ENCODE assay signal across 11 mouse cellular contexts in genomic region chr17:4770052-4770451, GRCm38 (mm10).
DNase-seq lines count a peak whose midpoint lies in the region; ATAC-seq and TF ChIP-seq lines count a peak whose summit lies in the region.
"Had no signal": no experiment of that assay in that cellular context is flagged by ENCODE, and none has a peak within 500 bp of the region (broad histone marks: within the 10 kb centered on the region; RNA-seq: fewer than 3 reads in every experiment).

No protein-coding gene starts in this region.

- peak; percentile 19 to 24 for DNase-seq in cerebellum, postnatal 14 days
- no peak for DNase-seq in cerebellum, adult 9-11 months
- DNase-seq in kidney, postnatal 10 days: peak; percentile 28
- no peak for DNase-seq in kidney, adult 11 months
- DNase-seq in midbrain, postnatal 0 days (ENCODE audit: low spot score): peak; percentile 17
- DNase-seq in urinary bladder, postnatal 25 days (ENCODE audit: low spot score): no peak
- DNase-seq: gastrocnemius, postnatal 36 days; kidney, adult 18-20 months; thymus, adult 18-20 months had no signal

- no peak overlapping the region for H3K9ac ChIP-seq in midbrain, postnatal 0 days (replicated peaks; ENCODE audit: low read length, poor library complexity, severe bottlenecking)
- no peak overlapping the region for H3K9ac ChIP-seq in midbrain, embryonic 13.5 days (replicated peaks)
- H3K9ac ChIP-seq in stomach, embryonic 16.5 days (ENCODE audit: low read length): no peak overlapping the region

- H3K4me1 ChIP-seq in midbrain, postnatal 0 days (ENCODE audit: insufficient read depth, low read length): no peaks in the 10 kb centered on the region
- H3K4me1 ChIP-seq in midbrain, embryonic 13.5 days (replicated peaks): peaks cover 15% of the 10 kb centered on the region
- no peaks in the 10 kb centered on the region for H3K4me1 ChIP-seq in stomach, embryonic 16.5 days (ENCODE audit: control insufficient read depth, insufficient read depth, low read length)

- no peak overlapping the region for H3K4me2 ChIP-seq in midbrain, postnatal 0 days (ENCODE audit: low read depth, low read length, poor library complexity, severe bottlenecking)
- no peak overlapping the region for H3K4me2 ChIP-seq in midbrain, embryonic 13.5 days (replicated peaks)
- no peak overlapping the region for H3K4me2 ChIP-seq in stomach, embryonic 16.5 days (ENCODE audit: low read depth, low read length)

- no peak for ATAC-seq in midbrain, postnatal 0 days (ENCODE audit: low FRiP score)
- ATAC-seq in midbrain, embryonic 13.5 days: no peak
- no peak for ATAC-seq in stomach, embryonic 16.5 days (ENCODE audit: insufficient read depth, low FRiP score)

- no peaks in the 10 kb centered on the region for H3K27me3 ChIP-seq in midbrain, postnatal 0 days (ENCODE audit: insufficient read depth, low read length)
- H3K27me3 ChIP-seq in midbrain, embryonic 13.5 days: peaks cover 15% of the 10 kb centered on the region
- H3K27me3 ChIP-seq in stomach, embryonic 16.5 days (ENCODE audit: control insufficient read depth, insufficient read depth, low read length): no peaks in the 10 kb centered on the region

- H3K4me3 ChIP-seq in midbrain, postnatal 0 days (ENCODE audit: low read depth, low read length): no peak overlapping the region
- no peak overlapping the region for H3K4me3 ChIP-seq in midbrain, embryonic 13.5 days (replicated peaks)
- H3K4me3 ChIP-seq in stomach, embryonic 16.5 days (replicated peaks; ENCODE audit: low read length): no peak overlapping the region

- no peaks in the 10 kb centered on the region for H3K9me3 ChIP-seq in midbrain, postnatal 0 days (ENCODE audit: low read length)
- H3K9me3 ChIP-seq in midbrain, embryonic 13.5 days: no peaks in the 10 kb centered on the region
- H3K9me3 ChIP-seq in stomach, embryonic 16.5 days (replicated peaks; ENCODE audit: control insufficient read depth, low read length): no peaks in the 10 kb centered on the region

- TF ChIP-seq CTCF in midbrain, postnatal 0 days (IDR thresholded peaks at IDR 0.05): peak; percentile 61

- 86% methylated on average over 3 of the region's 3 CpGs for WGBS in midbrain, postnatal 0 days
- WGBS in midbrain, embryonic 13.5 days: 82% methylated on average over 3 of the region's 3 CpGs
- WGBS in stomach, embryonic 16.5 days: 79% methylated on average over 3 of the region's 3 CpGs

- H3K27ac ChIP-seq in midbrain, postnatal 0 days (ENCODE audit: low read depth, low read length): no peak overlapping the region
- no peak overlapping the region for H3K27ac ChIP-seq in midbrain, embryonic 13.5 days
- 0 out of 2 replicates have a peak overlapping the region, but pooled peaks have one; percentile 2 for H3K27ac ChIP-seq in stomach, embryonic 16.5 days (ENCODE audit: low read length)

- H3K36me3 ChIP-seq in midbrain, postnatal 0 days (ENCODE audit: insufficient read depth, low read length): no peaks in the 10 kb centered on the region
- no peaks in the 10 kb centered on the region for H3K36me3 ChIP-seq in midbrain, embryonic 13.5 days
- H3K36me3 ChIP-seq in stomach, embryonic 16.5 days (ENCODE audit: control insufficient read depth, insufficient read depth, low read length): no peaks in the 10 kb centered on the region

Comparison
In these comparisons a context has a peak if more than half of its experiments do, and no peak if none do; other contexts are left out.
1. DNase-seq: peak in cerebellum, postnatal 14 days (2 of 2), kidney, postnatal 10 days (single experiment) and midbrain, postnatal 0 days (single experiment); none in cerebellum, adult 9-11 months (single experiment), kidney, adult 11 months (single experiment) and urinary bladder, postnatal 25 days (single experiment).